Mouse (Mus musculus) cerebellum, adult 11 months (tissue): ENCODE measurements around the gene Plpp4.

ENCODE experiments used
- DNase-seq: peaks from one replicate; pipeline ENCODE4 v3.0.0; 2022

The Plpp4 gene

GRCm38 (mm10) chr7:129256621-129257373, at the start of gene Plpp4:
Gene Plpp4 (plus strand): TSS chr7:129257031.
- DNase-seq = no peak

GRCm38 (mm10) chr7:129215926-129216543, 40.8 kb upstream of the Plpp4 start:
- no peak for DNase-seq

DNA sequence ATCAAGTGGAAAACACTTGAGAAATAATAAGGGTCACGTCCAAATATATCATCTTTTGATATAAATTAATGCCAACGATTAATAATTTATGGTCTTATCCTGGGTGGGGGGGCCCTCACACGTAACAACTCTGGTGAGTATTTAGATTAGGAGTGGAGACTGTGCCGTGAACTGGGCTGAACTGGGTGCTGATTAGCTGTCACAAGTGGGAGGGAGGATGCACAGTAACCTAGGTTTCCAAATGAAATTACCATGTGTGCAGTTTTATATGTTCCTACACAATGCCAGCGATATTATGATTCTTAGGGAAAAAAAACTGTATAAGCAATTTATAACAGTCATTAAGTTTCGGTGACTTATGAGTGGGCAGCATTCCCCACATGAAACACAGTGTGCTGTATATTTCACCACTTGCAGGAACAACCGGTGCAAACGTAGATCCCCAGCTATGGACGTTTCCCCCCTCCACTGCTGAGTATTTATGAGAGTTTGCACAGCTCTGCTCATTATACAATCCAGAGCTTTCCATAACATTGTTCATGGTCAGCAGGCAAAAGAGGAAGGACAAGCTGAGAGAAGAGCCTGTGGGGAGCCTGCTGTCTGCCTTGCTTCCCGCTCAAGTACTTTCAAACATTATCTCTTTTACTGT, 40.2 kb upstream of the Plpp4 start:
- no peak for DNase-seq

- DNase-seq = no peak
These were observed 35.9 kb upstream of the Plpp4 start for GRCm38 (mm10) chr7:129220948-129221347.

DNA sequence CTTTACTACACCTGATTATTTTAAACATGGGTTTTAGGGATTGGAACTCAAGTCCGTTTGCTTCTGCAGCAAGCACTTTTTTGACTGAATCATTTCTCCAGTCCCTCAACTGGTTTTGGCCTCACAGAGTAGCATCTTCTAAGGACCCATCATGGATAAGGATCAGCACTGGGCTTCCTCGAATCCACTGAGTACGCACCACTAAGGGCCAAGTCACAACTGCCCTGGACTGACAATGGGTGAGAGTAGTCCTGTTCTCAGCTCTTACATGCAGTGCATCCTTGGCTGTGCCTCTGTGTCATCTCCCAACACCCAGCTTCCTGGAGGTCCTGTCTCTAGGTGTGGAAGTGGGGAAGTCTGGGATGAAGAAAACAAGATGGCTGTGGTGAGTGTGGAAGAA, 35.2 kb upstream of the Plpp4 start:
- no peak for DNase-seq

DNA sequence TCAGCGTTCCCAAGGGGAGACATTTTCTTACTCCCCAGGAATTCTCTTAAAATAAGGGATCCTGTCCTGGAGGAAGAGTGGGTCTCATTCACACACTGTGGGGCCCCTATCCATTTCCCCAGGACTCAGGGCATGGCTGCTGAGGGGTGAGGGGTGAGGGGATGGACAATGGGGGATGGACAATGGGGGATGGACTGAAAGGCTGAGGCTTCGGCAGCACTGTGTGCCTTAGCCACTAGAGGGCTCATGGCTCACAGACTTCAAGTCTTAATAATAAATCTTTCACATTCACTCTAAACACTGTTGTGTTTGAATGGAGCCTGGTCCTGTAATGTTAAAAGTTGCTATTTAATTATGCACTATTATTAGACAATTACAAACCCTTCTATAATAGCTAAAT, 21.4 kb upstream of the Plpp4 start:
- no peak for DNase-seq

DNA sequence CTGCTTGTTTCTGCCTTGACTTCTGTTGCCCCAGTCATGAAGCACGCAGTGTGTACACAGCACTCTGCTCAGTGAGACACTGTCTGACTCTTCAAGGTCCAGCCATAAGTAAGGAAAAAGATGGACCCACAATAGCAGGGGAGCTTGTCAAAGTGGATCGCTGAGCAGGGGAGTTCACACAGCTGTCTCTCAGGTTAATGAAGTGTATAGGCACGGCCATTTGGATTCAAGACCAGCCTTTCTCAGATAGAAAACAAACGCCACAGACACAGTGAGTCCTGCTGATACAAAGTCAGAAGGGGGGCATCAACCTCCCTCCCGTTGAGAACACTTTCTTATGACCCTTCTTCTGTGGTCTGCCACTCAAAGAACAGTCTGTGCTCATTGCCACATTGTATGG, 20.8 kb upstream of the Plpp4 start:
- DNase-seq = no peak

- no peak for DNase-seq
These were observed 5.8 kb upstream of the Plpp4 start for GRCm38 (mm10) chr7:129250981-129251380.

DNA sequence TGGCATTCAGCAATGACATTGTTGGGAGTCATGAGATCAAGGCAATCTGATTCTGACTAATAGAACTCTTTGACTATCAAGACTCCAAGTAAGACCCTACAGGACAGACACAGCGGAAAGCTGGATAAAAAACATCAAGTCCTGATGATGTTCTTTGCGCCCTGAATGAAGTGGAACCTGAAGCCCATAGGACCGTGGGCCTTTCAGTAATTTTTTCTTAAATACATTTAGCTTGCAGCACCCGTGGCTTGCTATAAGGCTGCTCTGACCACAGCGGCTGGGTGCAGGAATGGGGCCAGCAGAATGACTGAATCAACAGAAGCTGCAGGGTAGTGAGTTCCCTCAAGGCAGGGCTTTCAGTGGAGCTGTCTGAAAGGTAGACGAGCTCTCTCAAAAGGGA, 3.4 kb upstream of the Plpp4 start:
- DNase-seq = no peak

- DNase-seq = no peak
These were observed 2.7 kb upstream of the Plpp4 start for GRCm38 (mm10) chr7:129254126-129254525.

- no peak for DNase-seq
These were observed 1.4 kb upstream of the Plpp4 start for GRCm38 (mm10) chr7:129255406-129255805.

DNA sequence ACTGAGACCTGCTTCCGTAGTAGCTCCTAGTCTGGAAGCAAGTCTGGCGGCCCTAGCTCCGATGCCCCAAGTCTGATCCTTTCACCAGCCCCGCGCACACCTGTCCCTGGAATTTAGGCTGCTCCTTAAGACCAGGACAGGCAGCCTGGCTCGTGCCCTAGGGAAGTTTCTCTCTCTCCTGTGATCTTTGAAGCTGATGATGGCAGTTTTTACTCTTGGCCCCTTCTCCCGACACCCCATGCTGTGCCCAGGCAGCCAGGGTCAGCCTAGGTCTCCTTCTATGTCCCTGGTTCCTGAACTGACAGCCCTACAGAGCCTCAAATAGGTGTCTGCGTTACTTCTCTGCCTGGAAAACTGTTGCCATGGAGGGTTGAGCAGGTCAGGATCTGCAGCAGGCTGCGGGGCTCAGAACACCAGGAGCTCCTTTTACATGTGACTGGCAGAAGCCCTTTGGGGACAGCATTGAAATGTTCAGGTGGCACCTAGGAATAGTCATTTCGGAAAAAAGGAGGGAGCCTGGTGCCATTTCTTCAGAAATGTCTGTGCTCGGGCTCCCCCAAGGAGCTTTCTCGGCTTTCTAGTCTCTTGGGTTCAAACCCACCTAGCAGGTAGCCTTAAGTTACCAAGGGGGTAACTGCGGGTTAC, 665 bp downstream of the Plpp4 start:
- DNase-seq = no peak

DNA sequence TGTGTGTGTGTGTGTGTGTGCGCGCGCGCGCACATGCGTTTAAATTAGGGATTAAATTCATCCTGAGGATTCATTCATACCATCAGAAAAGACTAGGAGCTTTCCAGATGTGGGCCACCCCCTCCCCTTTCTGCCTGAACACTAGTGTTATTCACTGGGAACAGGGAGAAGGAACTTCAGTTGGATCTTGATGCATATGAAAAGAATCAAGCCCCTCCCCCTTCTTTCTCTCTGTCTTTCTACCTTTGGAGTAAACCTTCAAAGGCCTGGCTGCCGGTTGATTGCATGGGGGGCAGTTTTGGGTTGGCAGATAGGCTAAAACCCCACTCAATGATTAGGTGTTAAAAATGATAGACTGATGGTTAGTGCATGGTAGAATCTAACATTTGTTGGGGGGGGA, 1.5 kb downstream of the Plpp4 start:
- no peak for DNase-seq

- DNase-seq = no peak
These were observed 2.4 kb downstream of the Plpp4 start for GRCm38 (mm10) chr7:129259195-129259594.

- no peak for DNase-seq
These were observed 17.0 kb downstream of the Plpp4 start for GRCm38 (mm10) chr7:129273867-129274266.

DNA sequence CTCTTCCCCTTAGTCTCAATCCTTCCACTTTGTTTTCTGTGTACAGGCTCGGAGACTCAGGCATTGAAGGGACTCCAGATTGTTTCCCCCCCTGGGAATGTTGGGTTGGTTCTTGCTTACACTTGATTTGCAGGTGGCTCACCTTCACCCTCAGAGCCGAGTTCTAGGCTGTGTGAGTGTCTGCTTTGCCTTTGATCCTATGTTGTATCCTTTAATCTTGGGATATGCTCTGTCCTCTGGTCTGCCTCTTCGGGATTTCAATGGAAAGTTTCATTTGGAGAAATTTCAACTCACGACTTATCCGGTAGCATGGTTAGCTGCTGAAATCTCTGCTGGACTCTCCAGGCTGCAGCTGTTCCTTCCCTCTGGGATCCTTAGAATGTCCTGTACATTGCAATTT, 17.9 kb downstream of the Plpp4 start:
- no peak for DNase-seq

GRCm38 (mm10) chr7:129277751-129278150, 20.9 kb downstream of the Plpp4 start:
- DNase-seq = no peak

GRCm38 (mm10) chr7:129278801-129279200, 22.0 kb downstream of the Plpp4 start:
- no peak for DNase-seq

GRCm38 (mm10) chr7:129279261-129279660, 22.4 kb downstream of the Plpp4 start:
- no peak for DNase-seq

GRCm38 (mm10) chr7:129281966-129282365, 25.1 kb downstream of the Plpp4 start:
- no peak for DNase-seq

GRCm38 (mm10) chr7:129285186-129285868, 28.5 kb downstream of the Plpp4 start:
- no peak for DNase-seq

DNA sequence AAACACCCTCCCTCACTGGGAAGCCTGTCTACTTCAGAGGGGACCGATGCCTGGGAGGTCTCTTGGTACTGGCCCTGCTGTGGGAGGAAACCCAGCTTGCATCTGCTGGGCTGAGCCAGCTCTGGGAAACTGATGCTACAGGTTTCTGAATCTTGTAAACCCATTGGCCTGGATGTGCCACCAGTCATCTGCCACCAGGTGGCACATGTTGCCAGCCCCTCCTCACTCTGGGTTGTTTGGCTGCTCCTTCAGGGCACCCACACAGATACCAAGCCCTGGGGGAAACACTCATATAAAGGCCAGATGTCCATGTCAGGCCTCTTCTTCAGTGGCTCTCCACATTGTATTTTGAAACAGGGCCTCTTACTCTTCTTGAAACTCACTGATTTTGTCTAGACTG, 36.4 kb downstream of the Plpp4 start:
- DNase-seq = no peak

GRCm38 (mm10) chr7:129301622-129302021, 44.8 kb downstream of the Plpp4 start:
- DNase-seq = no peak
